Mouse (Mus musculus): ENCODE measurements around the gene Eif6. TPM values are rescaled to one million over a fixed set of nuclear protein-coding genes. Genes with fewer than 3 reads are reported as not detected.

Gene Eif6
- polyA plus RNA-seq, 1 experiment from 2014 or later, result 107 TPM

Other genes starting within 250 kb of the Eif6 start
- gene Gss, start 234.1 kb downstream of the Eif6 start, polyA plus RNA-seq (2015; fragmentation: Nextera tagmentation; extraction: Ambion mirVana), result 20.0 and 26.9 TPM in 2 replicates
- gene Myh7b, start 215.7 kb downstream of the Eif6 start, polyA plus RNA-seq (2015; fragmentation: Nextera tagmentation; extraction: Ambion mirVana), result 21.1 and 21.8 TPM in 2 replicates
- 83.0 and 101 TPM in 2 replicates for gene Trpc4ap, start 134.5 kb downstream of the Eif6 start, polyA plus RNA-seq (2015; fragmentation: Nextera tagmentation; extraction: Ambion mirVana)
- 20.3 and 29.3 TPM in 2 replicates for gene Edem2, start 97.5 kb downstream of the Eif6 start, polyA plus RNA-seq (2015; fragmentation: Nextera tagmentation; extraction: Ambion mirVana)
- gene Gm17581, start 91.1 kb downstream of the Eif6 start, polyA plus RNA-seq (2015; fragmentation: Nextera tagmentation; extraction: Ambion mirVana), result not detected in 2 replicates
- 8.0 and 8.3 TPM in 2 replicates for gene Procr, start 75.8 kb downstream of the Eif6 start, polyA plus RNA-seq (2015; fragmentation: Nextera tagmentation; extraction: Ambion mirVana)
- gene Mmp24, start 51.6 kb downstream of the Eif6 start, polyA plus RNA-seq (2015; fragmentation: Nextera tagmentation; extraction: Ambion mirVana), result 0.05 and 0.13 TPM in 2 replicates
- 14.8 and 16.8 TPM in 2 replicates for gene BC029722, start 7.5 kb downstream of the Eif6 start, polyA plus RNA-seq (2015; fragmentation: Nextera tagmentation; extraction: Ambion mirVana)
- gene Fam83c, start 7.9 kb upstream of the Eif6 start, polyA plus RNA-seq (2015; fragmentation: Nextera tagmentation; extraction: Ambion mirVana), result 0.05 and 0.08 TPM in 2 replicates
- 114 and 134 TPM in 2 replicates for gene Uqcc1, start 103.4 kb upstream of the Eif6 start, polyA plus RNA-seq (2015; fragmentation: Nextera tagmentation; extraction: Ambion mirVana)
- gene Gm15557, start 113.8 kb upstream of the Eif6 start, polyA plus RNA-seq (2015; fragmentation: Nextera tagmentation; extraction: Ambion mirVana), result not detected in 2 replicates
- 0.30 and 0.61 TPM in 2 replicates for gene Gdf5, start 118.4 kb upstream of the Eif6 start, polyA plus RNA-seq (2015; fragmentation: Nextera tagmentation; extraction: Ambion mirVana)
- 7.7 and 11.0 TPM in 2 replicates for gene Cep250, start 129.5 kb upstream of the Eif6 start, polyA plus RNA-seq (2015; fragmentation: Nextera tagmentation; extraction: Ambion mirVana)
- 0.63 and 1.2 TPM in 2 replicates for gene 6430550D23Rik, start 181.1 kb upstream of the Eif6 start, polyA plus RNA-seq (2015; fragmentation: Nextera tagmentation; extraction: Ambion mirVana)
- gene Ergic3, start 181.1 kb upstream of the Eif6 start, polyA plus RNA-seq (2015; fragmentation: Nextera tagmentation; extraction: Ambion mirVana), result 126 and 184 TPM in 2 replicates
- gene Fer1l4, start 226.0 kb upstream of the Eif6 start, polyA plus RNA-seq (2015; fragmentation: Nextera tagmentation; extraction: Ambion mirVana), result not detected in 2 replicates
- 1.9 TPM in 2 replicates for gene Spag4, start 238.2 kb upstream of the Eif6 start, polyA plus RNA-seq (2015; fragmentation: Nextera tagmentation; extraction: Ambion mirVana)

Data from heart, embryonic 15.5 days (tissue).